Mouse (Mus musculus): ENCODE data around the gene Gtpbp6. TPM values are rescaled to one million over a fixed set of nuclear protein-coding genes. Genes with fewer than 3 reads are reported as not detected.

Gene Gtpbp6
- total RNA-seq, 1 experiment = 116 TPM

GRCm38 (mm10) chr5:110109991-110110441, 2.0 kb upstream of the Gtpbp6 start, which contains the start of gene Zfp605:
Gene Zfp605, plus strand, starts transcription at chr5:110110092.
- Histone ChIP-seq H3K36me3 (ENCODE audit: control insufficient read depth, insufficient read depth, low read length, poor library complexity, severe bottlenecking) (peaks cover 19% of the 10 kb centered on the region), H3K4me1 (ENCODE audit: control insufficient read depth in 2 of 2, insufficient read depth in 2 of 2, low read length in 2 of 2, poor library complexity in 1 of 2) (peaks cover 0 to 14% of the 10 kb centered on the region in 2 experiments; a peak in 2 of 4 replicates), H3K9me3 (ENCODE audit: control insufficient read depth, insufficient read depth, low read depth, low read length) (no peaks in the 10 kb centered on the region), H3K27ac (ENCODE audit: insufficient read depth, low read depth, low read length, poor library complexity, severe bottlenecking) (peak within 1 kb of the TSS; percentile 67), H3K9ac (ENCODE audit: insufficient read depth, low read depth, low read length, poor library complexity, severe bottlenecking) (peak within 1 kb of the TSS; percentile 79), H3K4me3 (ENCODE audit: insufficient read depth in 1 of 2, low read depth in 1 of 2, low read length in 2 of 2, poor library complexity in 1 of 2, severe bottlenecking in 1 of 2) (peak within 1 kb of the TSS; percentile 69 to 93)
- 0 out of 2 replicates have a peak, but pooled peaks have one; percentile 34 for TF ChIP-seq CHD2 (IDR thresholded peaks at IDR 0.05; ENCODE audit: low read depth, low read length)
- TF ChIP-seq ZC3H11A (IDR thresholded peaks at IDR 0.05; ENCODE audit: borderline replicate concordance, low read depth, low read length) = no peak
- TF ChIP-seq MAFK (IDR thresholded peaks at IDR 0.05; ENCODE audit: insufficient read depth, low read depth, low read length) = no peak
- peak; percentile 92 for TF ChIP-seq HCFC1 (IDR thresholded peaks at IDR 0.05; ENCODE audit: borderline replicate concordance, insufficient read depth, low read length)
- no peak for TF ChIP-seq ZNF384 (IDR thresholded peaks at IDR 0.05; ENCODE audit: low read depth, low read length)
- in situ Hi-C loops (cut with MboI; ENCODE audit: low sequenced_read_pairs in 2 of 2, unreplicated experiment in 2 of 2) = no loop called here
- DNase-seq (ENCODE audit: low read depth, low spot score) = peak; percentile 93

- Histone ChIP-seq H3K36me3 (ENCODE audit: control insufficient read depth, insufficient read depth, low read length, poor library complexity, severe bottlenecking) (peaks cover 37% of the 10 kb centered on the region), H3K9me3 (ENCODE audit: control insufficient read depth, insufficient read depth, low read depth, low read length) (no peaks in the 10 kb centered on the region), H3K4me1 (ENCODE audit: control insufficient read depth in 2 of 2, insufficient read depth in 2 of 2, low read length in 2 of 2, poor library complexity in 1 of 2) (peaks cover 0 to 25% of the 10 kb centered on the region in 2 experiments; a peak in 2 of 4 replicates), H3K9ac (ENCODE audit: insufficient read depth, low read depth, low read length, poor library complexity, severe bottlenecking) (no peak overlapping the region), H3K4me3 (ENCODE audit: insufficient read depth in 1 of 2, low read depth in 1 of 2, low read length in 2 of 2, poor library complexity in 1 of 2, severe bottlenecking in 1 of 2) (peak overlapping the region in 1 of 2 experiments; percentile 83; a peak in 2 of 4 replicates), H3K27ac (ENCODE audit: insufficient read depth, low read depth, low read length, poor library complexity, severe bottlenecking) (no peak overlapping the region; the same call in 1 of the 2 replicates)
- DNase-seq (ENCODE audit: low read depth, low spot score) = no peak
- TF ChIP-seq CHD2 (IDR thresholded peaks at IDR 0.05; ENCODE audit: low read depth, low read length) = no peak
- in situ Hi-C loops (cut with MboI; ENCODE audit: low sequenced_read_pairs in 2 of 2, unreplicated experiment in 2 of 2) = no loop called here
Observed at GRCm38 (mm10) chr5:110108305-110108628, 270 bp upstream of the Gtpbp6 start.

GRCm38 (mm10) chr5:110106901-110107564, 964 bp downstream of the Gtpbp6 start:
- in situ Hi-C loops (cut with MboI; ENCODE audit: low sequenced_read_pairs in 2 of 2, unreplicated experiment in 2 of 2) = no loop called here
- Histone ChIP-seq H3K9ac (ENCODE audit: insufficient read depth, low read depth, low read length, poor library complexity, severe bottlenecking) (peak overlapping the region; percentile 98), H3K36me3 (ENCODE audit: control insufficient read depth, insufficient read depth, low read length, poor library complexity, severe bottlenecking) (peaks cover 48% of the 10 kb centered on the region), H3K9me3 (ENCODE audit: control insufficient read depth, insufficient read depth, low read depth, low read length) (no peaks in the 10 kb centered on the region), H3K4me3 (ENCODE audit: insufficient read depth in 1 of 2, low read depth in 1 of 2, low read length in 2 of 2, poor library complexity in 1 of 2, severe bottlenecking in 1 of 2) (peak overlapping the region; percentile 83 to 99), H3K4me1 (ENCODE audit: control insufficient read depth in 2 of 2, insufficient read depth in 2 of 2, low read length in 2 of 2, poor library complexity in 1 of 2) (peaks cover 0 to 30% of the 10 kb centered on the region in 2 experiments; a peak in 2 of 4 replicates), H3K27ac (ENCODE audit: insufficient read depth, low read depth, low read length, poor library complexity, severe bottlenecking) (peak overlapping the region; percentile 100)
- TF ChIP-seq HCFC1 (IDR thresholded peaks at IDR 0.05; ENCODE audit: borderline replicate concordance, insufficient read depth, low read length) = no peak
- TF ChIP-seq ZNF384 (IDR thresholded peaks at IDR 0.05; ENCODE audit: low read depth, low read length) = no peak
- no peak for TF ChIP-seq ZC3H11A (IDR thresholded peaks at IDR 0.05; ENCODE audit: borderline replicate concordance, low read depth, low read length)
- TF ChIP-seq MAFK (IDR thresholded peaks at IDR 0.05; ENCODE audit: insufficient read depth, low read depth, low read length) = no peak
- no peak for TF ChIP-seq CHD2 (IDR thresholded peaks at IDR 0.05; ENCODE audit: low read depth, low read length)
- DNase-seq (ENCODE audit: low read depth, low spot score) = no peak

- no peak for DNase-seq (ENCODE audit: low read depth, low spot score)
- no peak for TF ChIP-seq ZNF384 (IDR thresholded peaks at IDR 0.05; ENCODE audit: low read depth, low read length)
- Histone ChIP-seq H3K27ac (ENCODE audit: insufficient read depth, low read depth, low read length, poor library complexity, severe bottlenecking) (peak overlapping the region; percentile 100; the same call in 1 of the 2 replicates), H3K4me1 (ENCODE audit: control insufficient read depth in 2 of 2, insufficient read depth in 2 of 2, low read length in 2 of 2, poor library complexity in 1 of 2) (peaks cover 0 to 36% of the 10 kb centered on the region in 2 experiments; a peak in 2 of 4 replicates), H3K9ac (ENCODE audit: insufficient read depth, low read depth, low read length, poor library complexity, severe bottlenecking) (peak overlapping the region; percentile 98), H3K9me3 (ENCODE audit: control insufficient read depth, insufficient read depth, low read depth, low read length) (no peaks in the 10 kb centered on the region), H3K36me3 (ENCODE audit: control insufficient read depth, insufficient read depth, low read length, poor library complexity, severe bottlenecking) (peaks cover 48% of the 10 kb centered on the region), H3K4me3 (ENCODE audit: insufficient read depth in 1 of 2, low read depth in 1 of 2, low read length in 2 of 2, poor library complexity in 1 of 2, severe bottlenecking in 1 of 2) (peak overlapping the region; percentile 83 to 99)
- in situ Hi-C loops (cut with MboI; ENCODE audit: low sequenced_read_pairs in 2 of 2, unreplicated experiment in 2 of 2) = no loop called here
Observed at GRCm38 (mm10) chr5:110106140-110106871, 1.7 kb downstream of the Gtpbp6 start.

Measured in ES-E14 (cell line).